Mouse (Mus musculus): Measurements from ENCODE around the gene Tmc2. TPM values are rescaled to one million over a fixed set of nuclear protein-coding genes. Genes with fewer than 3 reads are reported as not detected.
A peak's percentile ranks its signal among the peaks of the same experiment; 100 is the strongest.

The Tmc2 gene
- polyA plus RNA-seq, 1 experiment from 2014 or later = not detected

DNA sequence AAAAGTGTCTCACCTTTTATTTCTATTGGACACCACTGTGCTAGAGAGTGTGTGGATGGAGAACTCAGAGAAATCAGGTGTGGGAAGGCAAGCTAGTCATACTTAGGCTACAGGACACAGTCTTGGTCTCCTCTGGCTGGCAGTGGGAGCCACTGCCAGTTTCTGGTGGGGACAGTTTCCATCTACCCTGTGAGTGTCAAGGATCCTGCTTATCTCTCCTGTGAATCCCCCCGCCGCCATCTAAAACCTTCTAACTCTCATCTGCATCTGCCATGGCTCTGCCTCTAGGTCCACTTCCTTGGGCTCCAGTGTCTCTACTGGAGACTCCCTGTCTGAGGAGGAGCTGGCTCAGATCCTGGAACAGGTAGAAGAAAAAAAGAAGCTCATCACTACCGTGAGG, 13.0 kb downstream of the Tmc2 start:
- H3K4me3 ChIP-seq (ENCODE audit: low read depth, low read length) = no peak overlapping the region
- no peaks in the 10 kb centered on the region for H3K36me3 ChIP-seq (ENCODE audit: control insufficient read depth, insufficient read depth, low read length)
- 92% methylated on average over 3 of the region's 3 CpGs for WGBS
- no peak overlapping the region for H3K4me2 ChIP-seq (replicated peaks; ENCODE audit: low read depth, low read length)
- no peak overlapping the region for H3K9ac ChIP-seq (ENCODE audit: low read depth, low read length)
- H3K9me3 ChIP-seq (ENCODE audit: control insufficient read depth, low read length) = no peaks in the 10 kb centered on the region
- no peaks in the 10 kb centered on the region for H3K4me1 ChIP-seq (replicated peaks; ENCODE audit: control insufficient read depth, insufficient read depth, low read length)
- H3K27ac ChIP-seq (ENCODE audit: low read depth, low read length) = no peak overlapping the region
- peak; percentile 10 for DNase-seq (ENCODE audit: low spot score)
- no peaks in the 10 kb centered on the region for H3K27me3 ChIP-seq (ENCODE audit: control insufficient read depth, insufficient read depth, low read length)
- no peak for ATAC-seq (ENCODE audit: low FRiP score)

DNA sequence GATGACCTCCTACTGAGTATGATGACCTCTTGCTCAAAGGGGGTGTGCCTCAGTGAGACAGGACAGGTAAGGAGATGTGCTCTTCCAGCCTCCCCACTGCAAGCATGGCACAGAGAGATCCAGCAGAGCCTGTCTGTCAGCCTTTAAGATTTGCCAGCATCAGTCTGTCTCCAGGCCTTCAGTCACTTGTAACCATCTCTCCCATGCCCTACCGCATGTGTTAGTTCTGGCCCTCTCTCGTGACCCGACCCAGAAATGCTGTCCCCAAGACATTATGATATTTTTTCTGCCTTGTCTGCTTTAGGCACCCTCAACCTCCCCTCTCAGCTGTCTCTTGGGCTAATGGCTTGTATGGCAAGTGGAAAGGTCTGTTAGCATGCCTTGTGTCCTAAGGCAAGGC, 14.6 kb downstream of the Tmc2 start:
- no peaks in the 10 kb centered on the region for H3K27me3 ChIP-seq (ENCODE audit: control insufficient read depth, insufficient read depth, low read length)
- no peak overlapping the region for H3K27ac ChIP-seq (ENCODE audit: low read depth, low read length)
- no peak overlapping the region for H3K4me2 ChIP-seq (replicated peaks; ENCODE audit: low read depth, low read length)
- H3K4me1 ChIP-seq (replicated peaks; ENCODE audit: control insufficient read depth, insufficient read depth, low read length) = no peaks in the 10 kb centered on the region
- no peak overlapping the region for H3K9ac ChIP-seq (ENCODE audit: low read depth, low read length)
- H3K36me3 ChIP-seq (ENCODE audit: control insufficient read depth, insufficient read depth, low read length) = no peaks in the 10 kb centered on the region
- ATAC-seq (ENCODE audit: low FRiP score) = no peak
- H3K4me3 ChIP-seq (ENCODE audit: low read depth, low read length) = no peak overlapping the region
- 97% methylated on average over 3 of the region's 3 CpGs for WGBS
- DNase-seq (ENCODE audit: low spot score) = no peak
- H3K9me3 ChIP-seq (ENCODE audit: control insufficient read depth, low read length) = no peaks in the 10 kb centered on the region

DNA sequence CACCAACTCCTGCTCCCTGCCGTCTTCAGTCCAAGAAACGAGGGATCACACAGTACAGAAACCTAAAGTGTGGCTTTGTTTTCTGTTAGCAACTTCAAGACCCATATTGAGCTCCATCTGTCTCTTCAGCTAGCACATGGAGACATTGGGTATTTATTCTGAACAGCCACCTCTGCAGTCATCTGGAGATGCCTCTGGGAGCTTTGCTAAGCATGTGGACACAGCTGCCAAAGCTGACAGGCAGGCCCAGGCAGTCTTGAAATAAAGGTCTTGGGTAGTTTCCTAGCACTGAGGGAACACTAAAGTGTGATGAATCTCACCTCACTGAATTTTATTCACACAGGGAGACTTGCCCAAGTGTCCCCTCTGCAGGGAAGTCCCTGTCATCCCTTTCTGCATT, 16.6 kb downstream of the Tmc2 start:
- no peaks in the 10 kb centered on the region for H3K4me1 ChIP-seq (replicated peaks; ENCODE audit: control insufficient read depth, insufficient read depth, low read length)
- WGBS = 87% methylated on average over 2 of the region's 2 CpGs
- no peaks in the 10 kb centered on the region for H3K36me3 ChIP-seq (ENCODE audit: control insufficient read depth, insufficient read depth, low read length)
- no peak overlapping the region for H3K27ac ChIP-seq (ENCODE audit: low read depth, low read length)
- no peak overlapping the region for H3K4me2 ChIP-seq (replicated peaks; ENCODE audit: low read depth, low read length)
- DNase-seq (ENCODE audit: low spot score) (no peak), ATAC-seq (ENCODE audit: low FRiP score) (no peak)
- no peaks in the 10 kb centered on the region for H3K9me3 ChIP-seq (ENCODE audit: control insufficient read depth, low read length)
- no peak overlapping the region for H3K9ac ChIP-seq (ENCODE audit: low read depth, low read length)
- H3K4me3 ChIP-seq (ENCODE audit: low read depth, low read length) = no peak overlapping the region
- no peaks in the 10 kb centered on the region for H3K27me3 ChIP-seq (ENCODE audit: control insufficient read depth, insufficient read depth, low read length)

DNA sequence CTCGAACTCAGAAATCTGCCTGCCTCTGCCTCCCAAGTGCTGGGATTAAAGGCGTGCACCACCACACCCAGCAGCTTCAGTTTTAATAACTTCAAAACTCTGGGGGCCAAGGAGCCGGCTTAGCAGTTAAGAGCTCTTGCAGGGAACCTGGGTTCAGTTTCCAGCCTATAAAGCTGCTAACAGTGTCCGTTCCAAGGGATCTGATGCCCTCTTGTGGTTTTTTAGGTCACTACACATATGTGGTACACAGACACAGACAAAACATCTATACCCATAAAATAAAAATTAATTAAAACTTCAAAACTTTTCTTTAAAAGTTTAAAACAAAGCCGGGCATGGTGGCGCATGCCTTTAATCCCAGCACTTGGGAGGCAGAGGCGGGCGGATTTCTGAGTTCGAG, 51.9 kb downstream of the Tmc2 start:
- ATAC-seq (ENCODE audit: low FRiP score) = no peak
- Histone ChIP-seq H3K36me3 (ENCODE audit: control insufficient read depth, insufficient read depth, low read length) (no peaks in the 10 kb centered on the region), H3K4me2 (replicated peaks; ENCODE audit: low read depth, low read length) (no peak overlapping the region), H3K4me3 (ENCODE audit: low read depth, low read length) (no peak overlapping the region), H3K4me1 (replicated peaks; ENCODE audit: control insufficient read depth, insufficient read depth, low read length) (no peaks in the 10 kb centered on the region), H3K9me3 (ENCODE audit: control insufficient read depth, low read length) (no peaks in the 10 kb centered on the region), H3K27ac (ENCODE audit: low read depth, low read length) (no peak overlapping the region), H3K9ac (ENCODE audit: low read depth, low read length) (no peak overlapping the region), H3K27me3 (ENCODE audit: control insufficient read depth, insufficient read depth, low read length) (no peaks in the 10 kb centered on the region)
- peak; percentile 54 for DNase-seq (ENCODE audit: low spot score)
- WGBS = 46% methylated on average over 9 of the region's 9 CpGs

DNA sequence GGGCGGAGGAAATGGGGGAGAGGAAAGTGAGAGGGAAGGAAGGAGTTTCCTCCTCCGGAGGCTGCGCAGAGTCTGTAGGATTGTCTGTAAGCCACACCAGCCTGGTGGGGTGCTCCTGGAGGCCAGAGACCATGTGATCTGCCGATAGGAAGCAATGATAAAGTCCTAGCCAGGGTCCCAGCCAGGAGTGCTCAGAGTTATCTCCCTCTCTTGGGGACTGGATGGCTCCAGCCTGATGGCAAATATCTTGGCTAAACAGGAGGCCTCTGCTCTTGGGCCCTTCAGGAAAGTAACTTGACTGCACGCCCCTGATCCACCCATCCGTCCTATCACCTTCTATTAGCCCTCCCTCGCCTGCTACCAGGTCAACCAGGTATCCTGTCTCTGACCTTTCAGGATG, 53.2 kb downstream of the Tmc2 start:
- no peak overlapping the region for H3K4me3 ChIP-seq (ENCODE audit: low read depth, low read length)
- no peaks in the 10 kb centered on the region for H3K4me1 ChIP-seq (replicated peaks; ENCODE audit: control insufficient read depth, insufficient read depth, low read length)
- DNase-seq (ENCODE audit: low spot score) (no peak), ATAC-seq (ENCODE audit: low FRiP score) (no peak)
- H3K9me3 ChIP-seq (ENCODE audit: control insufficient read depth, low read length) = no peaks in the 10 kb centered on the region
- H3K4me2 ChIP-seq (replicated peaks; ENCODE audit: low read depth, low read length) = no peak overlapping the region
- H3K36me3 ChIP-seq (ENCODE audit: control insufficient read depth, insufficient read depth, low read length) = no peaks in the 10 kb centered on the region
- 85% methylated on average over 7 of the region's 7 CpGs for WGBS
- no peak overlapping the region for H3K9ac ChIP-seq (ENCODE audit: low read depth, low read length)
- no peaks in the 10 kb centered on the region for H3K27me3 ChIP-seq (ENCODE audit: control insufficient read depth, insufficient read depth, low read length)
- H3K27ac ChIP-seq (ENCODE audit: low read depth, low read length) = no peak overlapping the region

DNA sequence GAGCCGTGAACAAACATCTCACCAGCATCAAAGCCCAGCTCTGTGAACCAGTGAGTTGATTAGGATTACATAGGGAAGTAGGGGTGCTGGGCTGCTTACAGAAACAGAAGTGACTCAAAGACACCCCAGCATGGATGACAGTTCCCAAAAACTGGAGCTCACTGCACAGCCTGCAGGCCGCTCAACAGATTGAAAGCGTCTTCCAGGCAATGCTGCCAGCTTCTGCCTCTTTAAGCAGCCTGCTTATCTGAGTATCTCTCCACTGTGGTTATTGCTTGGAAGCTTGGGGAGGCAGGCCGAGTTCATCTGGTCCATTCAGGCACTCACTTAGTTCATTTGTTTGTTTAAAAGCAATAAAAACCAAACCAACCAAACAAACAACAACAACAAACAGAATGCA, 61.8 kb downstream of the Tmc2 start:
- DNase-seq (ENCODE audit: low spot score) (no peak), ATAC-seq (ENCODE audit: low FRiP score) (no peak)
- Histone ChIP-seq H3K9ac (ENCODE audit: low read depth, low read length) (no peak overlapping the region), H3K36me3 (ENCODE audit: control insufficient read depth, insufficient read depth, low read length) (no peaks in the 10 kb centered on the region), H3K4me3 (ENCODE audit: low read depth, low read length) (no peak overlapping the region), H3K27me3 (ENCODE audit: control insufficient read depth, insufficient read depth, low read length) (no peaks in the 10 kb centered on the region), H3K4me1 (replicated peaks; ENCODE audit: control insufficient read depth, insufficient read depth, low read length) (no peaks in the 10 kb centered on the region), H3K4me2 (replicated peaks; ENCODE audit: low read depth, low read length) (no peak overlapping the region), H3K9me3 (ENCODE audit: control insufficient read depth, low read length) (no peaks in the 10 kb centered on the region), H3K27ac (ENCODE audit: low read depth, low read length) (no peak overlapping the region)
- 88% methylated on average over 4 of the region's 4 CpGs for WGBS

DNA sequence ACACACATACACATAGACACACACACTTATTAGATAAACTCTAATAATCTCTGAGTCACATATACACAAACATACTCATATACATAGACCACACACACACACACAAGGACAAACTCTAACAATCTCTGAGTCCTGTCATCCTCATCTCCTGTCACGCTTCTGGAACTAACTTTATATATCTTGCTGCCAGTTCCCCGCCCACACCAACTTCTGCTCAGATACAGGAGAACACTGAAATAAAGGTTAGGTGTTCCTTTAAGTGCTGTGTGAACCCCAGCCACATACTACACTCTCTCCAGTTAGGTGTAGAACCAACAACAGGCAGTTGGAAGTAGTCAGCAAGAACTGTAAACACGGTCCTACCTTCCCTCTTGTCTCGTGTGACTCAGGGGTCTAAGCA, 65.8 kb downstream of the Tmc2 start:
- H3K4me1 ChIP-seq (replicated peaks; ENCODE audit: control insufficient read depth, insufficient read depth, low read length) = no peaks in the 10 kb centered on the region
- 84% methylated on average over 4 of the region's 4 CpGs for WGBS
- no peak overlapping the region for H3K4me3 ChIP-seq (ENCODE audit: low read depth, low read length)
- H3K9ac ChIP-seq (ENCODE audit: low read depth, low read length) = no peak overlapping the region
- H3K36me3 ChIP-seq (ENCODE audit: control insufficient read depth, insufficient read depth, low read length) = no peaks in the 10 kb centered on the region
- no peak for DNase-seq (ENCODE audit: low spot score)
- H3K9me3 ChIP-seq (ENCODE audit: control insufficient read depth, low read length) = no peaks in the 10 kb centered on the region
- no peak for ATAC-seq (ENCODE audit: low FRiP score)
- H3K4me2 ChIP-seq (replicated peaks; ENCODE audit: low read depth, low read length) = no peak overlapping the region
- no peaks in the 10 kb centered on the region for H3K27me3 ChIP-seq (ENCODE audit: control insufficient read depth, insufficient read depth, low read length)
- H3K27ac ChIP-seq (ENCODE audit: low read depth, low read length) = no peak overlapping the region

DNA sequence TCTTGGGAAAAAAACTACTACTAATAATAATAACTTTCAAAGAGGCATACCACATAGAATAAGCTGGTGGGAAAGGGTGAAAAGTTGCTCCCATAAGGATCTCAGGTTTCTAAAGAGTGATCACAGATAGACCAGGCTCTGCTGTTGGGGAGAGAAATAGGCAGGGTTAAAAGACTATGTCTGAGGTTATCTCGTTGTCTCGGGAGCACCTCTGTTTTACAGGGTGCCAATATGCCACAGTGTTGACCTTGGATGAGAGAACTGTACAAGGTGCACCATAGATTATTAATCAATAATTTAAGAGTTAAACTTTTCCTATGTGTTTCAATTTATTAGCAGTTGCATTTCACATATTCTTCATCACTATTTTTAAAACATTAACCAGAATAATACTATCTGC, 66.9 kb downstream of the Tmc2 start:
- Histone ChIP-seq H3K27ac (ENCODE audit: low read depth, low read length) (no peak overlapping the region), H3K4me1 (replicated peaks; ENCODE audit: control insufficient read depth, insufficient read depth, low read length) (no peaks in the 10 kb centered on the region), H3K9me3 (ENCODE audit: control insufficient read depth, low read length) (no peaks in the 10 kb centered on the region), H3K9ac (ENCODE audit: low read depth, low read length) (no peak overlapping the region), H3K4me3 (ENCODE audit: low read depth, low read length) (no peak overlapping the region), H3K27me3 (ENCODE audit: control insufficient read depth, insufficient read depth, low read length) (no peaks in the 10 kb centered on the region), H3K4me2 (replicated peaks; ENCODE audit: low read depth, low read length) (no peak overlapping the region), H3K36me3 (ENCODE audit: control insufficient read depth, insufficient read depth, low read length) (no peaks in the 10 kb centered on the region)
- no peak for ATAC-seq (ENCODE audit: low FRiP score)
- DNase-seq (ENCODE audit: low spot score) = no peak
- 89% methylated on average over 2 of the region's 2 CpGs for WGBS

DNA sequence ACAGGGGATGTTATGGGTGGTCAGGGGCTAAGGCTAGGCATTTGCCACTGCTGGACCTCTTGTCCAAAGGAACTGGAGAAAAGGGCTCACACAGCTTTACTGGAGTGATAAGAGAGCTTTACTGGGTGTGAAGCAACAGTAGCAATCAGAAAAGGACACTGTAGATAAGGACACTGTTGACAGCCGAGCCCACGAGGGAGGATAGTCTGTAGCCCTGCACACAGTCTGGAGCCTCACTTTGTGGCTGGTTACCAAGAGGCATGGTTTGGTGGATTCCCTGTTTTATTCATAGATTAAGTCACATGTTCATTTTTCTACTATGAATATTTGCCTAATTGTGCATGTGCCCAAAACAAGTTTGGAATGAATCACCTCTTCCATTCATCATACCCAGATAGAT, 67.4 kb downstream of the Tmc2 start:
- H3K4me1 ChIP-seq (replicated peaks; ENCODE audit: control insufficient read depth, insufficient read depth, low read length) = no peaks in the 10 kb centered on the region
- no peak overlapping the region for H3K4me3 ChIP-seq (ENCODE audit: low read depth, low read length)
- H3K9me3 ChIP-seq (ENCODE audit: control insufficient read depth, low read length) = no peaks in the 10 kb centered on the region
- H3K36me3 ChIP-seq (ENCODE audit: control insufficient read depth, insufficient read depth, low read length) = no peaks in the 10 kb centered on the region
- H3K27ac ChIP-seq (ENCODE audit: low read depth, low read length) = no peak overlapping the region
- no peak for ATAC-seq (ENCODE audit: low FRiP score)
- no peak for DNase-seq (ENCODE audit: low spot score)
- 82% methylated on average over 2 of the region's 2 CpGs for WGBS
- no peaks in the 10 kb centered on the region for H3K27me3 ChIP-seq (ENCODE audit: control insufficient read depth, insufficient read depth, low read length)
- H3K4me2 ChIP-seq (replicated peaks; ENCODE audit: low read depth, low read length) = no peak overlapping the region
- no peak overlapping the region for H3K9ac ChIP-seq (ENCODE audit: low read depth, low read length)

Measured in hindbrain, embryonic 11.5 days (tissue).